Mouse (Mus musculus) neutrophil, adult 65 days (primary cell): ENCODE data around the gene Fahd2a. TPM values are rescaled to one million over a fixed set of nuclear protein-coding genes. Genes with fewer than 3 reads are reported as not detected.

Experiments used
- total RNA-seq: library from RNA; stranded (reverse); gene quantifications from 2 replicates; pipeline ENCODE4 v1.2.4, GENCODE M21; 2023

The Fahd2a gene
- 5.1 and 5.6 TPM in 2 replicates for total RNA-seq

DNA sequence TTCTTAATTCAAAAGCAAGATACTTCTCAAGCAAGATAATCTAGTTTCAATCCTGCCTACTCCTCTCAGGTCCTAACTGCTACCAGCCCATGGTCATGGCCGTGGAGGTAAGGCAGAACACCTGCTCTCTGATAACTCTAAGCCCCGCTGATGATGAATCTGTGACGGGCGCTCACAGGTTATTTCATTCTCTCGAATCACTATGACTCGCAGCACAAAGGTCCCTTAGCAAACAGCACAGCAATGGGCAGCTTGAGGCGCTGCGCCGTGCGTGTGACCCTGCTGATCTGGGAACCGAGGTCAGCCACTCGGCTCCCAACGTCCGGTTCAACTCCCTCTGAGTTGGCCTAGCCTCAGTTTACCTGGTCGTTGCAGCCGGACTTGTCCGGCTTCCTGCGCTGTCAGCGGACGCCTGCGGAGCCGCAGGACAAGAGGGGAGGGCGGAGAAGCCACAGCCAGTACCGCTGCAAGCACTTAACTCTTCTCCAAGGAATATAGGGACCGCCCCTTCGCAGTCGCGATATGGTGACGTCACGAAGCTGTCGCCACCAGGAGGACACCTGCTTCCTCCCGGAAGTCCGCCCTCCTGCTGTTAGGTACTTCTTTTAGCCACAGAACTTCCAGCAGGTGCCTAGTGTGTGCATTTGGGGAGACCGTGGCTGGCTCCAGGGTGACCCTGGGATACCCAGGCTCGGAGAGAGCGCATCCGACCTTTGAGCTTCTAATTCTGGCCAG is at the start of gene Fahd2a:
TSS of gene Fahd2a (minus strand) at position 511 of the 735 bp plus-strand sequence.

DNA sequence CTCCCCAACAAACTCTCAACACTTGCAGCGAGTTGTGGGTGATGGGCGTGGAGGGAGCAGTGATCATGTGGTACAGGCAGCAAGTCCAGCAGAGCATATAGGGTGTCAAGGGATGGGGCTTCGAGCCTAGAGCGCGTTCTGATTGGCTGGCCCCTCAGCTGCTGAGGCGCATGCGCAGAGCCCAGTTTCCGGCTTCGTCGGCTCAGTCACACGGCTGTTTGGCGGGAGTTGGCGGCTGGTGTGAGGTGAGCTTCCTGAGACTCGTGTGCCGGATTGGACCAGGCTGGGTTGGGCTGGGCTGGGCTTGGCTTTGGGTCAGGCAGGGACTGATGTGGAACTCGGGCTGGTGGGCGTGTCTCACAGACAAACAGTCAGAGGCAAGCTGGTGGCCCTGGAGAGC is 19.4 kb downstream of the Fahd2a start, which contains the start of gene Gpat2:
TSS of gene Gpat2 (plus strand) at position 223 of the 400 bp plus-strand sequence.

Other genes with a start within 250 kb of the Fahd2a start
- gene 1810024B03Rik, start 236.3 kb downstream of the Fahd2a start, total RNA-seq: 0.43 and 0.51 TPM in 2 replicates
- 108 and 146 TPM in 2 replicates for gene Snrnp200, start 236.2 kb downstream of the Fahd2a start, total RNA-seq
- gene Ciao1, start 196.7 kb downstream of the Fahd2a start, total RNA-seq: 24.8 and 30.9 TPM in 2 replicates
- 80.8 and 87.3 TPM in 2 replicates for gene Tmem127, start 196.7 kb downstream of the Fahd2a start, total RNA-seq
- gene Stard7, start 174.3 kb downstream of the Fahd2a start, total RNA-seq: 67.6 and 75.6 TPM in 2 replicates
- 61.8 and 67.6 TPM in 2 replicates for gene Dusp2, start 108.4 kb downstream of the Fahd2a start, total RNA-seq
- not detected in 2 replicates for gene Astl, start 105.9 kb downstream of the Fahd2a start, total RNA-seq
- gene Adra2b, start 81.4 kb downstream of the Fahd2a start, total RNA-seq: not detected in 2 replicates
- gene Gpat2, start 19.4 kb downstream of the Fahd2a start, total RNA-seq: not detected in 2 replicates
- 0.52 and 1.8 TPM in 2 replicates for gene Kcnip3, start 77.5 kb upstream of the Fahd2a start, total RNA-seq
- gene Prom2, start 96.9 kb upstream of the Fahd2a start, total RNA-seq: not detected in 2 replicates
- gene Zfp661, start 142.5 kb upstream of the Fahd2a start, total RNA-seq: 0.54 and 0.63 TPM in 2 replicates
- 22.6 and 37.4 TPM in 2 replicates for gene Mrps5, start 142.7 kb upstream of the Fahd2a start, total RNA-seq
- not detected in 2 replicates for gene Mal, start 212.1 kb upstream of the Fahd2a start, total RNA-seq